Mouse (Mus musculus) C2C12 (cell line): ENCODE data around the gene Cubn.

Experiments
- CEBPB ChIP-seq: IDR thresholded peaks from one replicate; pipeline ENCODE4 v1.6.1; 2011; ENCODE audit warnings: low read depth, mild to moderate bottlenecking, control low read depth, moderate library complexity
- CTCF ChIP-seq: IDR thresholded peaks from one replicate; pipeline ENCODE4 v1.5.1; 2011; ENCODE audit not compliant: control insufficient read depth, insufficient read depth, insufficient read length
- FOSL1 ChIP-seq: IDR thresholded peaks from one replicate; pipeline ENCODE4 v1.8.0; 2011; ENCODE audit warnings: mild to moderate bottlenecking, low read length; ENCODE audit not compliant: poor library complexity, insufficient read depth, severe bottlenecking
- MAX ChIP-seq: IDR thresholded peaks from one replicate; pipeline ENCODE4 v1.6.1; 2011; ENCODE audit warnings: mild to moderate bottlenecking, control low read depth
- MYOD1 ChIP-seq: IDR thresholded peaks from one replicate; pipeline ENCODE4 v1.6.1; 2011; ENCODE audit warnings: low read depth; ENCODE audit not compliant: control insufficient read depth, insufficient read length
- MYOG ChIP-seq: IDR thresholded peaks from one replicate; pipeline ENCODE4 v1.6.1; 2011; ENCODE audit not compliant: control insufficient read depth, insufficient read length; ENCODE audit errors: extremely low read depth
- USF1 ChIP-seq: IDR thresholded peaks from one replicate; pipeline ENCODE4 v1.6.1; 2011; ENCODE audit warnings: low read depth, mild to moderate bottlenecking, control low read depth, moderate library complexity

DNA sequence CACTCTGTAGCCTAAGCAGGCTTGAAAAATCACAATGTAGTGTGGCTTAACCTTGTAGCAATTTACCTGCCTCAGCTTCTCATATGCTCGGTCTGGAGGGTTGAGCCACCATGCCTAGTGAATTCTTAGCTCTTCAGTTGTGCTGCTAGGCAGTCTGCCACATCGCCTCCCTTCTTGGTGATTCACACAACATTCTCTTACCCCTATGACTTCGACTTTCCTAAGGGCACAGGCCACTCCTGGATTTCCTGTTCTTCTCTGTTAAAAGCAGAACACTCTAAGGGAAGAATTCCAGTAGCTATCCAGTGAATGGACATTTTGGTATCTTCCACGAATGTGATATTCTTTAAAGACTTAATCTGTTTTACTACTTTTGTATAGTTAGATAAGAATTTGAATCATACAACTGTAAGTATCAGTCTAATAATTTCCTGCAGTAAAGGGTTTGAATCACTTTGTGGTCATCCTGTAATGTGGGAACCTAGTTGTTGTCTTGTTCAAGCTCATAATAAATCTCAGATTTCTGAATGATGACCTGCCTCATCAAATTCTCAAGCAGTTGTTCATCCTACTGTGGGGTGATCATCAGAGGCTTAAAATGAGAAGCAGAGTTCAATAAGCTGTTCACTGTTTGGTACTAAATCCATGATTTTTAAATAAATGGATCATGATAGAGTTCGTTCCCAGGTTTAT is 86.5 kb downstream of the Cubn start:
- peak; percentile 62 for TF ChIP-seq MAX
- TF ChIP-seq CTCF, result no peak
- TF ChIP-seq FOSL1, result peak; percentile 56
- TF ChIP-seq USF1, result no peak
- TF ChIP-seq CEBPB, result no peak
- no peak for TF ChIP-seq MYOG
- TF ChIP-seq MYOD1, result peak; percentile 32
